In genomic region chr19:6684921-6685320, GRCm38 (mm10) we compare ENCODE assay signal across 26 mouse cellular contexts.
"Had no signal": no experiment of that assay in that cellular context is flagged by ENCODE, and none has a peak within 500 bp of the region (broad histone marks: within the 10 kb centered on the region; RNA-seq: fewer than 3 reads in every experiment).

No protein-coding gene starts in this region.

- H3K4me1 ChIP-seq: embryonic facial prominence, embryonic 12.5 days; embryonic facial prominence, embryonic 13.5 days; embryonic facial prominence, embryonic 15.5 days; forebrain, embryonic 15.5 days; heart, embryonic 10.5 days had no signal

- DNase-seq: cerebellum, postnatal 10 days; cerebellum, postnatal 14 days; cerebellum, postnatal 25 days; cerebellum, postnatal 36 days; embryo, embryonic 11 days; forebrain, postnatal 0 days; gastrocnemius, adult 2 months; gastrocnemius, postnatal 10 days; gastrocnemius, postnatal 14 days; gastrocnemius, postnatal 25 days; gastrocnemius, postnatal 36 days; heart, adult 11 months; heart, adult 18-20 months; heart, adult 2 months had no signal

- ATAC-seq: forebrain, embryonic 14.5 days; forebrain, embryonic 15.5 days; forebrain, embryonic 16.5 days; forebrain, postnatal 0 days had no signal

- H3K4me3 ChIP-seq: embryonic facial prominence, embryonic 10.5 days; embryonic facial prominence, embryonic 12.5 days; embryonic facial prominence, embryonic 13.5 days; embryonic facial prominence, embryonic 15.5 days; erythroblast, embryonic 14.5 days; forebrain, embryonic 10.5 days; forebrain, embryonic 12.5 days; forebrain, embryonic 15.5 days; gastrocnemius, adult 2 months; heart, adult 2 months; heart, embryonic 10.5 days had no signal

- H3K27me3 ChIP-seq: embryonic facial prominence, embryonic 12.5 days; embryonic facial prominence, embryonic 15.5 days; forebrain, embryonic 15.5 days had no signal

- H3K36me3 ChIP-seq: embryonic facial prominence, embryonic 10.5 days; embryonic facial prominence, embryonic 12.5 days; embryonic facial prominence, embryonic 13.5 days; embryonic facial prominence, embryonic 15.5 days; forebrain, embryonic 10.5 days; forebrain, embryonic 12.5 days; forebrain, embryonic 15.5 days; heart, embryonic 10.5 days had no signal

- H3K9me3 ChIP-seq: embryonic facial prominence, embryonic 10.5 days; embryonic facial prominence, embryonic 12.5 days; embryonic facial prominence, embryonic 13.5 days; embryonic facial prominence, embryonic 15.5 days; forebrain, embryonic 10.5 days; forebrain, embryonic 12.5 days; forebrain, embryonic 15.5 days; heart, embryonic 10.5 days had no signal

- H3K4me2 ChIP-seq: embryonic facial prominence, embryonic 12.5 days; embryonic facial prominence, embryonic 13.5 days; embryonic facial prominence, embryonic 15.5 days; forebrain, embryonic 12.5 days; forebrain, embryonic 15.5 days; heart, embryonic 11.5 days had no signal

- H3K27ac ChIP-seq: embryonic facial prominence, embryonic 10.5 days; embryonic facial prominence, embryonic 12.5 days; embryonic facial prominence, embryonic 13.5 days; embryonic facial prominence, embryonic 15.5 days; forebrain, embryonic 10.5 days; forebrain, embryonic 12.5 days; forebrain, embryonic 15.5 days; gastrocnemius, adult 2 months; heart, adult 2 months; heart, embryonic 10.5 days had no signal

- H3K9ac ChIP-seq: embryonic facial prominence, embryonic 12.5 days; embryonic facial prominence, embryonic 13.5 days; embryonic facial prominence, embryonic 15.5 days; forebrain, embryonic 12.5 days; forebrain, embryonic 15.5 days; forebrain, postnatal 0 days had no signal
